Comparison of ENCODE assay signal across 19 mouse cellular contexts in the genomic region with DNA sequence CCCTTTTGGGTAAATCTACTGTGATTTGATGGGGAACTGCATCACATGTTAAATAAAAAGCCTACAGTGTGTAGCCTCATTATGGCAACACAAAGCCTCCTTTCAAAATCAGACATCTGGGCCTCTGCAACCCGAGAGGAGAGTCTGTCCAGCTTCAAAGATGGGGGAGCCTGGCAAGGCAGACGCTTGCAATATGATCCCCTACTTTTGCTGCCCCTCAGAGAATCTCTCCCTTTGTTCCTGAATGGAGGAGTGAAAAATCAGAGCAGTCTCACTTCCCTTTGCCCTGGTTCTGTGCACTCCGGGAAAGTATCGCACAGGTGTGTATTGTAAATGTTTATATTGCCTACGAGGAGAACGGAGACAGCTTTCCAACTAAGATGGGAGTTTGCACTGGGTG.
DNase-seq lines count a peak whose midpoint lies in the region; ATAC-seq and TF ChIP-seq lines count a peak whose summit lies in the region.
"Had no signal": no experiment of that assay in that cellular context is flagged by ENCODE, and none has a peak within 500 bp of the region (broad histone marks: within the 10 kb centered on the region; RNA-seq: fewer than 3 reads in every experiment).

No protein-coding gene starts in this region.

- no peaks in the 10 kb centered on the region for H3K4me1 ChIP-seq in kidney, postnatal 0 days (replicated peaks; ENCODE audit: insufficient read depth, low read length)
- H3K4me1 ChIP-seq in embryonic facial prominence, embryonic 13.5 days, result peaks cover 17% of the 10 kb centered on the region
- H3K4me1 ChIP-seq: midbrain, embryonic 13.5 days had no signal

- no peak overlapping the region for H3K27ac ChIP-seq in kidney, postnatal 0 days
- peak overlapping the region; percentile 24 for H3K27ac ChIP-seq in embryonic facial prominence, embryonic 13.5 days
- H3K27ac ChIP-seq: forebrain, embryonic 13.5 days; midbrain, embryonic 13.5 days had no signal

- peak; percentile 61 for DNase-seq in heart, adult 11 months
- no peak for DNase-seq in heart, adult 9 months (ENCODE audit: low spot score in 2 of 2)
- peak; percentile 61 for DNase-seq in kidney, postnatal 0 days (ENCODE audit: low spot score)
- no peak for DNase-seq in kidney, postnatal 25 days
- DNase-seq in mesoderm, embryonic 11.5 days (ENCODE audit: low read depth, low spot score), result peak; percentile 52
- DNase-seq in thymus, postnatal 4 days, result no peak
- no peak for DNase-seq in right cerebral cortex, postnatal 4 days
- DNase-seq: adrenal gland, postnatal 10 days; cerebellum, adult 9-10 months; heart, adult 18-20 months; heart, postnatal 10 days; layer of hippocampus, postnatal 36 days; left cerebral cortex, postnatal 4 days; right cerebral cortex, postnatal 25 days; thymus, adult 2 months had no signal

- no peak overlapping the region for H3K9ac ChIP-seq in kidney, postnatal 0 days (ENCODE audit: low read depth, low read length)
- no peak overlapping the region for H3K9ac ChIP-seq in embryonic facial prominence, embryonic 13.5 days
- H3K9ac ChIP-seq: forebrain, embryonic 13.5 days; midbrain, embryonic 13.5 days had no signal

- no peak overlapping the region for H3K4me2 ChIP-seq in kidney, postnatal 0 days (ENCODE audit: low read length)
- H3K4me2 ChIP-seq in embryonic facial prominence, embryonic 13.5 days, result no peak overlapping the region
- H3K4me2 ChIP-seq: forebrain, embryonic 13.5 days; midbrain, embryonic 13.5 days had no signal

- no peak for ATAC-seq in kidney, postnatal 0 days (replicated peaks; ENCODE audit: low FRiP score, low read depth)
- ATAC-seq in embryonic facial prominence, embryonic 13.5 days (ENCODE audit: insufficient number of reproducible peaks, insufficient read depth, low FRiP score, low TSS enrichment, low read depth), result 0 out of 2 replicates have a peak, but pooled peaks have one; percentile 43
- ATAC-seq: forebrain, embryonic 13.5 days; inflammation-experienced regulatory T-cells, adult 6 months; midbrain, embryonic 13.5 days had no signal

- no peak overlapping the region for H3K4me3 ChIP-seq in kidney, postnatal 0 days (replicated peaks; ENCODE audit: low read depth, low read length)
- no peak overlapping the region for H3K4me3 ChIP-seq in embryonic facial prominence, embryonic 13.5 days
- H3K4me3 ChIP-seq: forebrain, embryonic 13.5 days; midbrain, embryonic 13.5 days had no signal

- no peaks in the 10 kb centered on the region for H3K9me3 ChIP-seq in kidney, postnatal 0 days (replicated peaks; ENCODE audit: low read length)
- H3K9me3 ChIP-seq in embryonic facial prominence, embryonic 13.5 days, result no peaks in the 10 kb centered on the region
- H3K9me3 ChIP-seq: forebrain, embryonic 13.5 days had no signal

- no peaks in the 10 kb centered on the region for H3K27me3 ChIP-seq in kidney, postnatal 0 days (ENCODE audit: insufficient read depth, low read length)
- H3K27me3 ChIP-seq in embryonic facial prominence, embryonic 13.5 days, result no peaks in the 10 kb centered on the region
- H3K27me3 ChIP-seq: forebrain, embryonic 13.5 days; midbrain, embryonic 13.5 days had no signal

- H3K36me3 ChIP-seq in kidney, postnatal 0 days (ENCODE audit: insufficient read depth, low read length), result no peaks in the 10 kb centered on the region
- no peaks in the 10 kb centered on the region for H3K36me3 ChIP-seq in embryonic facial prominence, embryonic 13.5 days
- H3K36me3 ChIP-seq: midbrain, embryonic 13.5 days had no signal

- TF ChIP-seq CTCF in kidney, postnatal 0 days (IDR thresholded peaks at IDR 0.05; ENCODE audit: low read depth), result no peak

- 30% methylated on average over 6 of the region's 6 CpGs for WGBS in kidney, postnatal 0 days
- WGBS in embryonic facial prominence, embryonic 13.5 days, result 13% methylated on average over 6 of the region's 6 CpGs

Comparison
In these comparisons a context has a peak if more than half of its experiments do, and no peak if none do; other contexts are left out.
1. DNase-seq: peak in heart, adult 11 months (single experiment), kidney, postnatal 0 days (single experiment) and mesoderm, embryonic 11.5 days (single experiment); none in heart, adult 9 months (0 of 2), kidney, postnatal 25 days (0 of 2), thymus, postnatal 4 days (single experiment) and right cerebral cortex, postnatal 4 days (single experiment).